Mouse (Mus musculus): ENCODE data around the gene Pelp1. TPM values are rescaled to one million over a fixed set of nuclear protein-coding genes. Genes with fewer than 3 reads are reported as not detected.

Gene Pelp1
- total RNA-seq, 2 experiments from 2014 or later: 22.3 to 26.1 TPM

GRCm38 (mm10) chr11:70345546-70345945, 64.3 kb downstream of the Pelp1 start:
- intact Hi-C loops (cut with DNase I): no loop called here
- DNase-seq: no peak

- DNase-seq: no peak
- intact Hi-C loops (cut with DNase I): no loop called here
Measured at GRCm38 (mm10) chr11:70345061-70345460, 64.8 kb downstream of the Pelp1 start.

Small RNA genes lying within 50 kb of the gene (microRNA-seq; reads per million reads assigned to microRNA genes)
- 0 to 0.70 reads per million in 2 experiments for gene Mir7115

Other genes starting within 250 kb of the Pelp1 start
- gene Slc16a11, start 197.3 kb downstream of the Pelp1 start, total RNA-seq (2021): under 1 TPM; 0.20 to 0.91 TPM
- gene Slc16a13, start 189.0 kb downstream of the Pelp1 start, total RNA-seq (2021): 1 to 10 TPM; 5.2 to 6.8 TPM
- gene Bcl6b, start 180.2 kb downstream of the Pelp1 start, total RNA-seq (2021): 10 to 100 TPM; 54.7 to 55.5 TPM
- gene 0610010K14Rik, start 172.1 kb downstream of the Pelp1 start, total RNA-seq (2021): 10 to 100 TPM; 54.8 to 60.8 TPM
- 1 to 10 TPM; 3.3 to 3.4 TPM for gene Gm21988, start 170.2 kb downstream of the Pelp1 start, total RNA-seq (2021)
- 100 to 1,000 TPM in 1 of 2 experiments, 10 to 100 TPM in 1; 96.4 to 102 TPM for gene Rnasek, start 170.2 kb downstream of the Pelp1 start, total RNA-seq (2021)
- 1 to 10 TPM; 3.4 to 5.2 TPM for gene Alox12, start 154.7 kb downstream of the Pelp1 start, total RNA-seq (2021)
- not detected for gene Alox12e, start 87.4 kb downstream of the Pelp1 start, total RNA-seq (2021)
- 1 to 10 TPM in 1 of 2 experiments, under 1 TPM in 1; 0.34 to 3.2 TPM for gene Alox15, start 58.0 kb downstream of the Pelp1 start, total RNA-seq (2021)
- 10 to 100 TPM; 13.0 to 15.1 TPM for gene Arrb2, start 22.6 kb upstream of the Pelp1 start, total RNA-seq (2021)
- 10 to 100 TPM in 1 of 2 experiments, 1 to 10 TPM in 1; 8.2 to 13.4 TPM for gene Med11, start 41.9 kb upstream of the Pelp1 start, total RNA-seq (2021)
- gene Zmynd15, start 49.4 kb upstream of the Pelp1 start, total RNA-seq (2021): 1 to 10 TPM; 1.4 to 2.1 TPM
- 1 to 10 TPM; 7.2 to 7.7 TPM for gene Cxcl16, start 50.0 kb upstream of the Pelp1 start, total RNA-seq (2021)
- 1 to 10 TPM in 1 of 2 experiments, under 1 TPM in 1; 0.89 to 1.4 TPM for gene Tm4sf5, start 95.2 kb upstream of the Pelp1 start, total RNA-seq (2021)
- not detected for gene Vmo1, start 104.6 kb upstream of the Pelp1 start, total RNA-seq (2021)
- gene Gltpd2, start 109.2 kb upstream of the Pelp1 start, total RNA-seq (2021): not detected
- 100 to 1,000 TPM; 264 to 266 TPM for gene Psmb6, start 115.3 kb upstream of the Pelp1 start, total RNA-seq (2021)
- not detected for gene Gm40193, start 122.9 kb upstream of the Pelp1 start, total RNA-seq (2021)
- 10 to 100 TPM in 1 of 2 experiments, 1 to 10 TPM in 1; 8.9 to 10.8 TPM for gene Pld2, start 130.0 kb upstream of the Pelp1 start, total RNA-seq (2021)
- 10 to 100 TPM; 40.4 to 43.3 TPM for gene Mink1, start 152.8 kb upstream of the Pelp1 start, total RNA-seq (2021)
- gene 4930544D05Rik, start 205.8 kb upstream of the Pelp1 start, total RNA-seq (2021): not detected
- not detected for gene Chrne, start 209.2 kb upstream of the Pelp1 start, total RNA-seq (2021)
- under 1 TPM; 0.17 to 0.43 TPM for gene Gp1ba, start 229.1 kb upstream of the Pelp1 start, total RNA-seq (2021)
- 10 to 100 TPM; 50.2 to 50.4 TPM for gene Rnf167, start 237.2 kb upstream of the Pelp1 start, total RNA-seq (2021)
- gene Slc25a11, start 237.4 kb upstream of the Pelp1 start, total RNA-seq (2021): 100 to 1,000 TPM; 378 to 381 TPM
- gene Pfn1, start 244.6 kb upstream of the Pelp1 start, total RNA-seq (2021): 100 to 1,000 TPM; 456 to 499 TPM
- gene Eno3, start 247.2 kb upstream of the Pelp1 start, total RNA-seq (2021): 1,000 to 10,000 TPM; 1,599 to 1,711 TPM

Data from heart, postnatal 10 days (tissue).